Mouse (Mus musculus) adrenal gland, adult 8-10 months (tissue): ENCODE data around the gene S1pr5. TPM values are rescaled to one million over a fixed set of nuclear protein-coding genes. Genes with fewer than 3 reads are reported as not detected.
"Not testable (repeated sequence)": the region's sequence is repeated elsewhere in the genome, so short reads cannot be mapped to it uniquely, and the experiment has no call there.

Source experiments
- DNase-seq: peaks from one replicate; pipeline ENCODE4 v3.0.0; 2022
- total RNA-seq, 4 experiments: library from RNA; stranded (reverse); gene quantifications; 2 replicates each; pipeline ENCODE4 v1.2.4; 2022

The S1pr5 gene
- total RNA-seq, 4 experiments from 2014 or later, result 0.27 to 0.75 (median 0.46) TPM

GRCm38 (mm10) chr9:21236991-21237367 is 11.3 kb downstream of the S1pr5 start:
- no peak for DNase-seq

- DNase-seq, result no peak
These were observed 12.9 kb downstream of the S1pr5 start for GRCm38 (mm10) chr9:21235341-21235740.

DNA sequence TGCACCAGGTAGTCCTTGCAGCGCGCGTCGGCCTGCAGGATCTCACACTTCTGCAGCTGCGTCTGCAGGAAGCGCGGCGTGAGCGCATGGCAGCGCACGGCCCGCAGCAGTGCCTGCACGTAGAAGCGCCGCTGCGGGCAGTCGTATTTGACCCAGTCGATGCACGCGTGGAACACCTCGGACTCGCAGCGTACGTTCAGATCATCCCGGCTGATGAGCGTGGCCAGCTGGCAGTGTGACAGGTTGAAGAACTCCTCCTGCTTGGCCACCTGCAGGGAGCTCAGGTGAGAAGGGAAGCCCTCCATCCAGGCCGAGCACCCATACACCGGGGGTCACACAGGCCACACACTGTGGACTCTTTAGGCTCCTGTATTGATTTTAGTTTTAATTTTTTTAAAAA is 14.4 kb downstream of the S1pr5 start:
- no peak for DNase-seq

- no peak for DNase-seq
These were observed 14.9 kb downstream of the S1pr5 start for GRCm38 (mm10) chr9:21233366-21233765.

- DNase-seq, result no peak
These were observed 15.4 kb downstream of the S1pr5 start for GRCm38 (mm10) chr9:21232867-21233266.

GRCm38 (mm10) chr9:21231551-21231950 is 16.7 kb downstream of the S1pr5 start:
- no peak for DNase-seq

DNA sequence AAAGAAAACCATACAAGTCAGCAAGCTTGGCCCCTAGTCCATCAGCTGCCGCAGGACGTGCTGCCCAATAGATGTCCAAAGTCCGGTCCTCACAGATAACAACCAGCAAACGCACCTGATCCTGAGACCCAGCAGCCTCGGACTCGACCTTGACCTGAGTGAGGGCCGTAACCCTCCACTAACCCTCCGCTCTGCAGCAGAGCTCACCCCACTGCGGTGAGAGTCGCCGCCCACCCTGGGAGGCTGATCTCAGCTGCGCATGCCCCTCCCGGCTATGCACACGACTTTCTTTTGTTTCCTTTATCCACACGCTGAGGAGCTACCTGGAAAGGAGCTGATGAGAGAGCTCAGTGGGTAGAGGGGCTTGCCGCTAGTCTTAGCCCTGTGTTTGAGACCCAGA is 20.9 kb downstream of the S1pr5 start:
- DNase-seq, result no peak

DNA sequence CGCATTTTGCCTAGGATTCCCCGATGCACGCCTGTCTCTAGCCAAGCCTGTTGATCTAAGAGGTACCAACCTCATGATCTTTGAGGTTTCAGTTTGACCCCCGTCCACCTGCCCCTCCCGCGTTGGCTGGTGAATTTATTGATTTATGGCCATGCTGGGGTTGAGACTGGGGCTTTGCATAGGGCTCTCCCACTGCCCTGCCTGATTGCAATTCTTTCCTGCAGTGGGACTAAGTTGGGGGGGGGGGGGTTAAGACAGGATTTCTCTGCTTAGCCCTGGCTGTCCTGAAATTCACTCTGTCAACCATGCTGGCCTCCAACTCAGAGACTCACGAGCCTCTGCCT is 22.9 kb downstream of the S1pr5 start:
- DNase-seq, result no peak

DNA sequence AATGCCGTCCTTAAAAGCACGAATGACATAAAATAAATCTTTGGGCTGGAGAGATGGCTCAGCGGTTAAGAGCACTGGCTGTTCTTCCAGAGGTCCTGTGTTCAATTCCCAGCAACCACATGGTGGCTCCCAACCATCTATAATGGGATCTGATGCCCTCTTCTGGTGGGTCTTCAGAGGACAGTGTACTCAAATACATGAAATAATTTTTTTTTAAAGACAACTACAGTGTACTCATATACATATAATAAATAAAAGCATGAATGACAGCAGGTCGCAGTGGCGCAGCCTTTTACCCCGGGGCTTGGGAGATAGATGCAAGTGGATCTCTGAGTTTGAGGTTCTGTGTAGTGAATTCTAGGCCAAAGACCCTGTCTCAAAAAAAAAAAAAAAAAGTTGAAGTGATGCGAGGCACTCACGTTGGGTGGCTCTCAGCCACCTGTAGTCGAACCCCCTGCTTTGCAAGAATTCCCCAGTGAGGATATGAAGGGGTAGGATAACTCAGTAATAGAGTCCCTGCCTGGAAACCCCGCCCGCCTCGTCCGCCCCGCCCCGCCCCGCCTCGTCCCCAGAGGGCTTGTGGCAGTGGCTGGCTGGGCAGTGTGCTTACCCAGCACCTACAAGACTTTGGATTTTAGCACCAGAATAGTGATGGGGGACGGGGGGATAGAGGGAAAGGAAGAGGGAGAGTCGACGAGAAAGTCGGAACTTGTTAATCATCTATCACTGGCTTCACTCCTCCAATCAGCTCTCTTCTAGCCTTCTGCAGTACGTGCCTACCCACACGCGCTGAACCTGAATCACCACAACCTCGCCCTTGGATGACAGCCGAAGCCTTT is 23.4 kb downstream of the S1pr5 start:
- DNase-seq, result peak; percentile 64

- no peak for DNase-seq
These were observed 24.3 kb downstream of the S1pr5 start for GRCm38 (mm10) chr9:21223906-21224305.

DNA sequence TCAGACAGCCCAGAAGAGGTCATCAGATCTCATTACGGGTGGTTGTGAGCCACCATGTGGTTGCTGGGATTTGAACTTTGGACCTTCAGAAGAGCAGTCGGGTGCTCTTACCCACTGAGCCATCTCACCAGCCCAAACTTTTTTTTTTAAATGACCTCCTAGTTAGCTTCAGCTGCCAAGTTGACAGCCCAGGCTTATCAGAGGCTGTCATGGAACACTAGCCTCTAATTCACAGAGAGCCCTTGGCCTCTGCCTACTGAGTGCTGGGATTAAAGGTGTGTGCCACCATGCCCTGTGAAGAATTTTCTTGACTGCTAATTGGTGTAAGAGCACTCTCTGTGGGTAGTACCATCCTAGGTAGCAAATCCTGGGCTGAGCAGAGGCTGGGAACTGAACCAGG is 24.8 kb downstream of the S1pr5 start:
- not testable (repeated sequence) for DNase-seq

DNA sequence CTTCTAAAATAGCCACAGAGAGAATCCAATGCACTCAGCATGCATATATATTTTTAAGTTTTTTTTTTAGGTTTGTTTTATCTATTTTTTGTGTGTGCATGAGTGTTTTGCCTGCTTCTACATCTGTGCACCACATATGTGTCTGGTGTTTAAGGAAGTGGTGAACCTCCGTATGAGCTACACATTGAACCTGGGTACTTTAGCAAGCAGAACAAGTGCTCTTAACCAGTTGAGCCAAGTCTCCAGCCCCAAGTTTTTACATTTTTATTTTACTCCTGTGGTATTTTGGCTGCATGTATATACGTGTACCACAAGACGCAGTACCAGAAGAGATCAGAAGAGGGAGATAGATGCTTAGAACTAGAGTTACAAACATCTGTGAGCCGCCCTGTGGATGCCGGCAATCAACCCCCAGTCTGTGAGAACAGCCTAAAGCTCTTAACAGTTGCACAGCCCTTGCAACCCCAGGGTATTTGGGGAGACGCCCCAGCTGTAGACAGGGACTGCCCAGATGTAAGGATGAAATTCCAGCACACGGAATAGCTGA is 26.8 kb downstream of the S1pr5 start:
- no peak for DNase-seq

GRCm38 (mm10) chr9:21220490-21221382 is 27.5 kb downstream of the S1pr5 start:
- DNase-seq, result peak; percentile 92

GRCm38 (mm10) chr9:21219820-21220219 is 28.4 kb downstream of the S1pr5 start:
- DNase-seq, result no peak

- no peak for DNase-seq
These were observed 32.0 kb downstream of the S1pr5 start for GRCm38 (mm10) chr9:21216050-21216841.

DNA sequence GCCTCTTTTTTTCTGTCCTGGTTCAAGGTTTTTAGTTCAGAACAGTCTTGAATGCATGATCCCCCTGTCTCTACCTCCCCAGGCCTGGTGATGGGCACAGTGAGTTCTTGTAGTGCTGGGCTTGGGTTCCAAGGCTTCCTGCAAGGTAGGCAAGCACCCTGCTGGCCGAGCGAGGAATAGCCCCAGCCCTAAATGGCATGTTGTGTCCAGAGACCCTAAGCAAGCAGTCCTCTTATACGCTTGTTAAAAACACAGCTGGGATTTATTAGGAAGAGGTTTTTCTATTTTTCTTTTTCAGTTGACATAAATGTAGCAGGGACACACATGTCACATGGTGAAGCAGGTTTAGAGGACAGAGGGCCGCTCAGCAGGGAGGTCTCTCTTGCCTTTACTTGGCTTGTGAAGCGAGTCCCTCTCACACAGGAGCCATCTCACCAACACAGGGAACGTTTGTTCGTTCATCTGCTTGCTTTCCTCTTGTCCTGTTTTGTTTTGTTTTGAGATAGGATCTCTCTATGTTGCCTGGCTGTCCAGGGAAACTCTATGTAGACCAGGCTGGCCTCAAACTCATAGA is 34.5 kb downstream of the S1pr5 start:
- no peak for DNase-seq

DNA sequence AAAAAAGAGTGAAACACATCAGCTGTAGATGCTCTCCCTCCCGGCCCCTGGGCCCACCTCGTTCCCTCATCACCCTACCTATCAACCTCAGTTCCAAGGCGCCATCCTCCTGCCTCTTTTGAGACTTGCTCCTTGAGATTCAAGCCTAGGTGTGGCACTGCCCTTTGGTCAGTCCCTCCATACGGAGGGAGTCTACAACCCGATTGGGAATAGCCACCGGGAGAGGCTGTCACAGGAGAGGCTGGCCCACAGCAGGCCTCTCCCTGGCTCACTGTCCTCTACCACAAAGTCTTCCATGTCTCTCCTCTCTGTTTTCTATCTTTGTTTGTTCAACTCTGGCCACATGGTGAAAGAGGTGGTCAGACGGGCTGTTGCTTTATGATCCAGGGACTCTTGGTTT is 36.6 kb downstream of the S1pr5 start:
- no peak for DNase-seq

DNA sequence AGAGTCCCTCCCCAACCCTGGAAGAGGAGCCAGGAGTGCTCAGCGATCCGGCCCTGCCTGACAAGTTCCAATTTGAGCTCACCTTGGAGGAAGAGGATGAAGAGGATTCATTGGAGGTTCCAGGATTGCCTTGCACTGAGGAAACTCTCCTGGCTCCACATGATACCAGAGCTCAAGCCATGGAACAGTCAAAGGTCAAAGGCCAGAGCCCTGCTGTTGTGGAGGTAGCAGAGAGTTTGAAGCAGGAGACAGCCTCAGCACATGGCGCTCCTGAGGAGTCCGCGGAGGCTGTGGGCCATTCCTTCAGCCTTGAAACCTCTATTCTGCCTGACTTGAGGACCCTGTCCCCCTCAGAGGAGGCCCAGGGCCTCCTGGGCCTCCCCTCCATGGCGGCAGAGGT is 37.4 kb downstream of the S1pr5 start:
- DNase-seq, result no peak

DNA sequence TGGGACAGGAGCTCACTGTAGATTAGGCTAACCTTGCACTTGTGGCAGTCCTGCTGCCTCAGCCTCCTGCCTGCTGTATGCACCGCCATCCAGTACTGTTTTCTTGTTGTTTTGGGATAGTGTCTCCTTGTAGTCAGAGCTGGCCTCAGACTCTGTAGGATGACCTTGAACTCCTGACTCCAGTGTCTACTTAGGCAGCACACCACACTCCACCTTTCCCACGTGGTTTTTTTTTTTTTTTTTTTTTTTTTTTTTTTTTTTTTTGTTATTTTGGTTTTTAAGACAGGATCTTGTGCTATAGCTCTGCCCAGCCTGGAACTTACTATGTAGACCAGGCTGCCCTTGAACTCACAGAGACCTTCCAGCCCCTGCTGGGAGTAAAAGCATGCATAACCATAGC is 39.6 kb downstream of the S1pr5 start:
- no peak for DNase-seq

DNA sequence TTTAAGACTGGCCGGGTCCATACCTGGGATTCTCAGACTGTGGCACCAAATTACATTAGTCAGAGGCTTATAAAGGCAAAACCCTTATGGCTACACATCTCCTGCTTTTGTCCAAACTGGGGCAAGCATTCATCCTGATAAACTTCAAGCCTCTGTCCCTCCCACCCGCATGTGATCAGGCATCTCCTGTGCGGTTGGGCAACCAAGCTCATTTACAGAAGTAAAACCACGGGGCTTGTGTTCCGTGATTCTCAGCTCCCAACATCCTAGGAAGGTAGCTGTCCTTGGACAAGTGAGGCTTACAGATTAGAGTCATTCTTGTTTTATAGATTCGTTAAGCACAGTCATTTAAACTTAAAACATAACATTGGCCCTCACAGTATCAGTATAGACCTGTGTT is 41.4 kb downstream of the S1pr5 start:
- no peak for DNase-seq

DNA sequence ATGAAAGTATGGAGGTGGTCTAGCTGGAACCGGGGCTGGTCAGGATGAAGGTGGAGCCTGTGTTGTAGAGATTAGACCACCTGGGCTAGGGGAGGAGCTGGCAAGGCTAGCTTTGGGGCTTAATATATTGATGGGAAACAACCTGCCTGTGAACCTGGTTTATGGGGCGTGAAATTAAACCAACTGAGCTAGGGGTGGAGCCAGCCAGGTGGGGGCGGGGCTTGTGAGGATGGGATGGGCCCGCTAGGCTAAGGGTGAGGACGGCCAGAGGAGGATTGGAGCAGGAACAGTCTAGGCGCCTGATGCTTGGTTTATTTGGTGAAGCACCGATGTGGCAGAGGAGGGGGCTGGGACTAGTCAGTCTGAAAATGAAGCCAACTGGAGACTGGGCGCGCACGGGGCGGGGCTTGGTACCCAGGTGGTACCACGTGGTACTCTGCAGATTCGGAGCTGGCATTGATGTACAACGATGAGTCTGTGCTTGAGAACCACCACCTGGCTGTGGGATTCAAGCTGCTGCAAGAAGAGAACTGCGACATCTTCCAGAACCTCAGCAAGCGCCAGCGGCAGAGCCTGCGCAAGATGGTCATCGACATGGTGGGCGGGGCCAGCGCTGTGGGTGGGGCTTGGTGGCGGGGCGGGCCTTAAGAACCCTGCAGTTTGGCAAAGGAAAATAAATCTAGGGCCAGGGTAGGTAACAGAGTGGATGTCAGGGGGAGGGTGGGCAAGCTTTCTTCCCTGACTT is 43.5 kb downstream of the S1pr5 start:
- no peak for DNase-seq

DNA sequence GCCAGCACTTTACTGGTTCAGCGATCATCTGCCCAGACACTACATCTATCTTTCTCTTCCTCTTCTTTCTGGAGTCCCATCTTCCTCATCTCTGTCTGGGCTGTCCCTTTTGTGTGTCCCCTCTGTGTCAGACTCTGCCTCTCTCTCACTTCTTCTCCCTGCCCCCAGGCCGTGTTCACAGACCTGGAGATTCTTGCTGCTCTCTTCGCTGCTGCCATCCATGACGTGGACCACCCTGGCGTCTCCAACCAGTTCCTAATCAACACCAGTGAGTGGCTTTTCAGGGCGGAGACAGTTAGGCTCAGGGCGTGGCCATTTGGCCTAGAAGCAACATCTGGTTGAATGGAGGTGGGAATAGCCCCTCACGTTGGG is 44.1 kb downstream of the S1pr5 start:
- DNase-seq, result no peak
